ENCODE assay signal across 23 mouse cellular contexts in genomic region chr15:44288704-44289103, GRCm38 (mm10).
DNase-seq lines count a peak whose midpoint lies in the region; ATAC-seq and TF ChIP-seq lines count a peak whose summit lies in the region.
"Had no signal": no experiment of that assay in that cellular context is flagged by ENCODE, and none has a peak within 500 bp of the region (broad histone marks: within the 10 kb centered on the region; RNA-seq: fewer than 3 reads in every experiment).

No protein-coding gene starts in this region.

- no peak overlapping the region for H3K4me2 ChIP-seq in forebrain, postnatal 0 days (ENCODE audit: low read depth)
- H3K4me2 ChIP-seq: lung, embryonic 14.5 days; midbrain, embryonic 15.5 days; neural tube, embryonic 13.5 days had no signal

- no peak overlapping the region for H3K9ac ChIP-seq in forebrain, postnatal 0 days
- H3K9ac ChIP-seq: liver, embryonic 14.5 days; lung, embryonic 14.5 days; midbrain, embryonic 15.5 days; neural tube, embryonic 13.5 days had no signal

- H3K36me3 ChIP-seq in forebrain, postnatal 0 days (ENCODE audit: insufficient read depth), result no peaks in the 10 kb centered on the region
- no peaks in the 10 kb centered on the region for H3K36me3 ChIP-seq in kidney, adult 2 months (ENCODE audit: control insufficient read depth, insufficient read depth, low read length)
- no peaks in the 10 kb centered on the region for H3K36me3 ChIP-seq in heart, embryonic 10.5 days
- H3K36me3 ChIP-seq: midbrain, embryonic 15.5 days; neural tube, embryonic 13.5 days had no signal

- TF ChIP-seq CTCF in forebrain, postnatal 0 days (IDR thresholded peaks at IDR 0.05; ENCODE audit: low read depth), result no peak
- TF ChIP-seq CTCF in kidney, adult 2 months (conservative IDR thresholded peaks at IDR 0.05; ENCODE audit: insufficient read depth, insufficient read length, low read depth, low read length), result no peak

- H3K27me3 ChIP-seq in forebrain, postnatal 0 days (ENCODE audit: insufficient read depth, low read length), result no peaks in the 10 kb centered on the region
- no peaks in the 10 kb centered on the region for H3K27me3 ChIP-seq in kidney, adult 2 months (replicated peaks; ENCODE audit: control insufficient read depth, insufficient read depth, low read length)
- H3K27me3 ChIP-seq in heart, embryonic 10.5 days (ENCODE audit: insufficient read depth, poor library complexity, severe bottlenecking), result no peaks in the 10 kb centered on the region
- H3K27me3 ChIP-seq: midbrain, embryonic 15.5 days; neural tube, embryonic 13.5 days had no signal

- no peak overlapping the region for H3K27ac ChIP-seq in forebrain, postnatal 0 days (ENCODE audit: low read depth, low read length)
- H3K27ac ChIP-seq in kidney, adult 2 months (ENCODE audit: insufficient read depth, low read depth, low read length), result no peak overlapping the region
- H3K27ac ChIP-seq in heart, embryonic 10.5 days, result no peak overlapping the region
- H3K27ac ChIP-seq: heart, adult 2 months; layer of hippocampus, adult 2 months; liver, embryonic 14.5 days; midbrain, embryonic 15.5 days; neural tube, embryonic 13.5 days had no signal

- TF ChIP-seq POLR2A in kidney, adult 2 months (IDR thresholded peaks at IDR 0.05; ENCODE audit: low read depth, low read length), result no peak

- 34% methylated on average over 4 of the region's 4 CpGs for WGBS in forebrain, postnatal 0 days
- WGBS in kidney, adult 2 months, result 67% methylated on average over 4 of the region's 4 CpGs
- WGBS in heart, embryonic 10.5 days, result 36% methylated on average over 4 of the region's 4 CpGs

- no peak overlapping the region for H3K4me3 ChIP-seq in forebrain, postnatal 0 days (ENCODE audit: low read depth, low read length)
- H3K4me3 ChIP-seq in kidney, adult 2 months (ENCODE audit: insufficient read depth, low read depth, low read length), result no peak overlapping the region
- H3K4me3 ChIP-seq in heart, embryonic 10.5 days, result no peak overlapping the region
- H3K4me3 ChIP-seq: heart, adult 2 months; layer of hippocampus, adult 2 months; midbrain, embryonic 15.5 days; myocyte; neural tube, embryonic 13.5 days had no signal

- no peaks in the 10 kb centered on the region for H3K4me1 ChIP-seq in forebrain, postnatal 0 days (ENCODE audit: insufficient read depth)
- no peaks in the 10 kb centered on the region for H3K4me1 ChIP-seq in kidney, adult 2 months (ENCODE audit: control insufficient read depth, insufficient read depth, low read length)
- H3K4me1 ChIP-seq in heart, embryonic 10.5 days, result no peaks in the 10 kb centered on the region
- H3K4me1 ChIP-seq: midbrain, embryonic 15.5 days; neural tube, embryonic 13.5 days had no signal

- intact Hi-C loops in left cerebral cortex, postnatal 4 days (cut with DNase I), result no loop called here
- intact Hi-C loops in left cerebral cortex, postnatal 36 days (cut with DNase I), result no loop called here

- ATAC-seq in forebrain, postnatal 0 days, result peak; percentile 36; the same call in 1 of the 2 replicates
- ATAC-seq: hindbrain, embryonic 16.5 days; intestine, embryonic 16.5 days; midbrain, embryonic 15.5 days had no signal

- DNase-seq in left cerebral cortex, postnatal 4 days, result peak; percentile 11
- DNase-seq in left cerebral cortex, postnatal 36 days (ENCODE audit: low spot score in 2 of 2), result no peak
- peak; percentile 39 for DNase-seq in cerebellum, adult 9-10 months
- DNase-seq in cerebellum, postnatal 25 days, result peak; percentile 30 to 47
- no peak for DNase-seq in forebrain, postnatal 0 days
- DNase-seq in layer of hippocampus, adult 9-10 months (ENCODE audit: low spot score), result no peak
- DNase-seq in kidney, adult 2 months, result no peak
- DNase-seq in heart, embryonic 10.5 days (ENCODE audit: low spot score), result no peak
- DNase-seq: adrenal gland, postnatal 10 days; gastrocnemius, postnatal 36 days; heart, adult 2 months; kidney, postnatal 25 days; lung, embryonic 14.5 days; right cerebral cortex, adult 18-20 months; right cerebral cortex, postnatal 4 days; thymus, postnatal 25 days had no signal

- no peaks in the 10 kb centered on the region for H3K9me3 ChIP-seq in forebrain, postnatal 0 days (ENCODE audit: low read length)
- H3K9me3 ChIP-seq in heart, embryonic 10.5 days, result no peaks in the 10 kb centered on the region
- H3K9me3 ChIP-seq: midbrain, embryonic 15.5 days; neural tube, embryonic 13.5 days had no signal

Comparison
In these comparisons a context has a peak if more than half of its experiments do, and no peak if none do; other contexts are left out.
1. DNase-seq: peak in left cerebral cortex, postnatal 4 days (single experiment), cerebellum, adult 9-10 months (single experiment) and cerebellum, postnatal 25 days (2 of 2); none in left cerebral cortex, postnatal 36 days (0 of 2), forebrain, postnatal 0 days (single experiment), layer of hippocampus, adult 9-10 months (single experiment), kidney, adult 2 months (single experiment) and heart, embryonic 10.5 days (single experiment).